Mouse (Mus musculus): ENCODE data around the gene Urb2. TPM values are rescaled to one million over a fixed set of nuclear protein-coding genes. Genes with fewer than 3 reads are reported as not detected.

Urb2 gene
- polyA plus RNA-seq, 1 experiment from 2014 or later = 11.0 TPM

DNA sequence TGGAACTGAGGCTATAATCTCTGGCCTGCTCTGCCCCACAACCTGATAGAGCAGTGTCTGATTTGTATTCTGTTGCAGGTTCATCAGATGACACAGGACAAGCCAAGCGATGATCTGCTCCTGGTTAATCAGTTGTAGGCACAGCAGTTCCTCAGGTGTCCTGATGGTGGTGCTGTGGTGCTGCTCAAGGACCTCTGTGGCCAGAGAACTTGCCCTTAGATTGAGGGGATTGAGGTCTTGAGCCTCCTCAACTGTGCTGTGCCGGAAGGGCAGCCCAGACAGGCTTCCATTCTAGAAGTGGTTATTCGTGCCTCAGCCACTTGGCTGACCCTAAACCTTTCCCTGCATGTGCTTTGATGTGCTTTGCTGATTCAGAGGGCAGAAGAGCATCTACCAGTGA, 30.8 kb downstream of the Urb2 start:
- no peak overlapping the region for H3K9ac ChIP-seq (ENCODE audit: low read depth, low read length)
- H3K4me3 ChIP-seq (ENCODE audit: low read depth, low read length) = no peak overlapping the region
- H3K36me3 ChIP-seq (ENCODE audit: control insufficient read depth, insufficient read depth, low read length) = peaks cover 4% of the 10 kb centered on the region
- peak; percentile 51 for DNase-seq (ENCODE audit: low spot score)
- ATAC-seq (replicated peaks; ENCODE audit: low FRiP score) = 0 out of 2 replicates have a peak, but pooled peaks have one; percentile 41
- WGBS = 34% methylated on average over 3 of the region's 3 CpGs
- no peaks in the 10 kb centered on the region for H3K27me3 ChIP-seq (replicated peaks; ENCODE audit: control insufficient read depth, insufficient read depth, low read length)
- H3K9me3 ChIP-seq (ENCODE audit: control insufficient read depth, low read length) = no peaks in the 10 kb centered on the region
- no peak overlapping the region for H3K27ac ChIP-seq (ENCODE audit: low read depth, low read length)
- no peak overlapping the region for H3K4me2 ChIP-seq
- H3K4me1 ChIP-seq (replicated peaks; ENCODE audit: control insufficient read depth, insufficient read depth, low read length) = 0 out of 2 replicates have a peak, but pooled peaks cover 3% of the 10 kb centered on the region

DNA sequence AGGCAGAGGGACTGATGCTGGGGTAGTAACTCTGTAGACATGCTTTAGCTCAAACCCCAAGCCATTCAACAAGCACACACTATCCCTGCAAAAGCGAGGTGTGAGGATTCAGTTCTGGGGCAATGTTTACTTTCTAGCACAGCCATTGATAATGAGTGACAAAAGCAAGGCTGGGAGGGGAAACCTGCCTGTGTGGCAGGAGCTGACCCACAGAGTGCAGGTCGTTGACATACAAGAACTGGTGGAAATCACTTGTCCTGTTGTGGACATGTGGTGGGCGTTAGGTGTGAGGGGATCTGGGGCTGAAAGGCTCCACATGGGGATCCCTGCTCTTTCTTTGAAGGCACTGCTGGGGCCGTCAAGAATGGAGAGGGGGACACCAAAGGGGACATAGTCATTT, 31.3 kb downstream of the Urb2 start:
- no peak for ATAC-seq (replicated peaks; ENCODE audit: low FRiP score)
- H3K4me1 ChIP-seq (replicated peaks; ENCODE audit: control insufficient read depth, insufficient read depth, low read length) = 0 out of 2 replicates have a peak, but pooled peaks cover 3% of the 10 kb centered on the region
- no peaks in the 10 kb centered on the region for H3K27me3 ChIP-seq (replicated peaks; ENCODE audit: control insufficient read depth, insufficient read depth, low read length)
- H3K9me3 ChIP-seq (ENCODE audit: control insufficient read depth, low read length) = no peaks in the 10 kb centered on the region
- no peak overlapping the region for H3K27ac ChIP-seq (ENCODE audit: low read depth, low read length)
- H3K36me3 ChIP-seq (ENCODE audit: control insufficient read depth, insufficient read depth, low read length) = peaks cover 2% of the 10 kb centered on the region; the same call in 1 of the 2 replicates
- H3K9ac ChIP-seq (ENCODE audit: low read depth, low read length) = no peak overlapping the region
- DNase-seq (ENCODE audit: low spot score) = no peak
- no peak overlapping the region for H3K4me3 ChIP-seq (ENCODE audit: low read depth, low read length)
- 67% methylated on average over 4 of the region's 4 CpGs for WGBS
- H3K4me2 ChIP-seq = no peak overlapping the region

DNA sequence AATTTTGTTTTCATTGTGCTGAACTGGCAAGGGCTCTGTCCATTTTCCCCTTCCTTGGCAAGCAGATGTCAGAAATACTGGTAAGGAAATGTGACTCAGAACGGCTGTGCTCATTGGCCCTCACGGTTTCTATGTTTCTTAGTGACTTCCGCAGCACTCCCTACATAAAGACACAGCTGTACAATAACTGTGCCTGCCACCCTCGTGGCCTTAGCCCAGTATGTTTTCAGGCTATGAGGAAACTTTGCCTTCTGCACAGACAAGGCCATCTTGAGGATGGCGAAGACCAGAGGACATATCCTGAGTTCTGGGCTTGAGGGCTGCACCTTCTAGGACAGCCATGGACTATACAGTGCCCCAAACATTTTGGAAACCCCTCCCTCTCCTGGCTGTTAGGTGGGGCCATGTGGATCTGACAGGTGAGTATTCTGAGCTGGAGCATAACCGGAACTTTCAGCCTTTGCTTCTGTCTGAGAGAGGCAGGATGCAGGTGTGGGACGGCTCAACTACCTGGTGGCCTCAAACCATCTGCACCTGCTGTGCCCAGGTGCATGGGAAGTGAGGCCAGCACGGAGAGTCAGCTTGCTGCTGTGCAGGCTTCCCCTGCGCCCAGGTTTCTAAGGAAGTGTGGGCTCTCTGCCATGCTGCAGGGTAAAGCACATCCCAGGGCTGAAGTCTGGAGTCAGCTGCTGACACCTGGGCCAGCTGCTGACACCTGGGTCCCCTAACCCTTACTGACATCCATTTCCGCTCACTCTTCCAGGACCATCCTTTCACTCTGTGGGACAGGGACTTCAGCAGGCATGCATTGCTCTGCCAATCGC, 35.7 kb downstream of the Urb2 start:
- no peaks in the 10 kb centered on the region for H3K36me3 ChIP-seq (ENCODE audit: control insufficient read depth, insufficient read depth, low read length)
- no peak overlapping the region for H3K4me3 ChIP-seq (ENCODE audit: low read depth, low read length)
- H3K27ac ChIP-seq (ENCODE audit: low read depth, low read length) = no peak overlapping the region
- DNase-seq (ENCODE audit: low spot score) = no peak
- no peaks in the 10 kb centered on the region for H3K27me3 ChIP-seq (replicated peaks; ENCODE audit: control insufficient read depth, insufficient read depth, low read length)
- WGBS = 77% methylated on average over 11 of the region's 11 CpGs
- no peak overlapping the region for H3K4me2 ChIP-seq
- no peak for ATAC-seq (replicated peaks; ENCODE audit: low FRiP score)
- H3K9me3 ChIP-seq (ENCODE audit: control insufficient read depth, low read length) = no peaks in the 10 kb centered on the region
- H3K9ac ChIP-seq (ENCODE audit: low read depth, low read length) = no peak overlapping the region
- 0 out of 2 replicates have a peak, but pooled peaks cover 3% of the 10 kb centered on the region for H3K4me1 ChIP-seq (replicated peaks; ENCODE audit: control insufficient read depth, insufficient read depth, low read length)

DNA sequence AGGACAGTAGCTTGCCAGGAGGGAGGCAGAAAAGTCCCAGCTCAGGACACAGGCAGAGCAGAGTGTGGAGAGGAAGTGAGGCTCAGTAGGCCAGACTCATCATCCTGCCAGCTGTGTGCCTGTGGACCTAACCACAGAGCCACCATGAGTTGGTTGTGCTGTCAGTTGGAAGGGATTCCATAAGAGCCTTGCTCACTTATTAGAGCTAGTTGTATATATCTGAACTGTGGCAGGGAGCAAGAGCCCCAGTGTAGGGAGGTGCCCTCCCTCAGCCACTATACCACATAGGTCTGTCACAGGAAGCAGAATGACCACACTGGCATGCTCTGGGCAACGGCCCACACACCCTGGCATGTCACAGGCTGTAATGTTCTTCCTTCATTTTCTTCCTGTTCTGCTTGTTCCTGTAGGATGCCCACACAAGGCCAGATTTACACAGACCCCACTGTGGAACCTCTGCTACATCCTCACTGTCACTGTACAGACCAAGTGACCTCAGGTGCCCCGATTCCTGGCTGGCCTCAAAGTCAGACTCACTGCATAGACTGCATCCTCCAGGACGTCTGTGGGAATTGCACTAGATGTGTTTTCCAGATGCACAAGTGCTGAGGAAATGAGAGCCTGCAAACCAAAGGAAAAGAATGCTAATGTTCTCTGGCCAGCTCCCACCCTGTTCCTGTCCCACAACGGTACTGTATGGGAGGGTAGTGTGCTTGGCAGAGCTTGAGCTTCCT, 45.2 kb downstream of the Urb2 start:
- no peak overlapping the region for H3K4me2 ChIP-seq
- ATAC-seq (replicated peaks; ENCODE audit: low FRiP score) = no peak
- H3K4me1 ChIP-seq (replicated peaks; ENCODE audit: control insufficient read depth, insufficient read depth, low read length) = no peaks in the 10 kb centered on the region
- no peak overlapping the region for H3K9ac ChIP-seq (ENCODE audit: low read depth, low read length)
- no peak overlapping the region for H3K27ac ChIP-seq (ENCODE audit: low read depth, low read length)
- 48% methylated on average over 4 of the region's 4 CpGs for WGBS
- H3K36me3 ChIP-seq (ENCODE audit: control insufficient read depth, insufficient read depth, low read length) = no peaks in the 10 kb centered on the region
- H3K9me3 ChIP-seq (ENCODE audit: control insufficient read depth, low read length) = no peaks in the 10 kb centered on the region
- no peak overlapping the region for H3K4me3 ChIP-seq (ENCODE audit: low read depth, low read length)
- H3K27me3 ChIP-seq (replicated peaks; ENCODE audit: control insufficient read depth, insufficient read depth, low read length) = no peaks in the 10 kb centered on the region
- no peak for DNase-seq (ENCODE audit: low spot score)

DNA sequence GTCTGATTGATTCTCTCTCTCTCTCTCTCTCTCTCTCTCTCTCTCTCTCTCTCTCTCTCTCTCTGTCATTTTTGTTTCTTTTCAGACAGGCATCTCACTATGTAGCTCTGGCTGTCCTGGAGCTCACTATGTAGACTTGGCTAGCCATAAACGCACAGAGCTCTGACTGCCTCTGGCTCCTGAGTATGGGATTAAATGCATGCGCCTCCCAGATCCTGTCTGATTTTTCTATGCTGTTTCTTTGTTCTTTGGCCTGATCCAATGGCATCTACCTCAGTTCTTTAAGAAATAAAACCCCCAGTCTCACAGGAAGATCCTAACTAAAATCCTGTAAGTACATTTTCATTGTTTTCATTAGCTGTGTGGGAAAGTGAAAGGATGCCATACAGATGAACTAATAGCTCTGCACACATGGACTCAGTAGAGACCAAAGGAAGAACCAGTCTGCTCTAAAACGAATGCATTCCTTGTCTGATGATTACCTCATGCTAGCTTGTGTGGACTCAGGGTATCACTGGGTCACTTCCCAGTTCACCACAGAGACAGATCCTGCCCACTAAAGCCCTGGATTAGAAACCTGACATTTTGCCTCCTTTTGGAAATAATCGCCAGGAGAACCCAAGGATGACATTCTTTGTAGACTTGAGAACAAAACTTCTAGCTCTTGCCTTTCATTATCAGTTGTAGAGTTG, 45.9 kb downstream of the Urb2 start:
- Histone ChIP-seq H3K4me3 (ENCODE audit: low read depth, low read length) (no peak overlapping the region), H3K9me3 (ENCODE audit: control insufficient read depth, low read length) (no peaks in the 10 kb centered on the region), H3K27me3 (replicated peaks; ENCODE audit: control insufficient read depth, insufficient read depth, low read length) (no peaks in the 10 kb centered on the region), H3K36me3 (ENCODE audit: control insufficient read depth, insufficient read depth, low read length) (no peaks in the 10 kb centered on the region), H3K4me2 (no peak overlapping the region), H3K27ac (ENCODE audit: low read depth, low read length) (no peak overlapping the region), H3K4me1 (replicated peaks; ENCODE audit: control insufficient read depth, insufficient read depth, low read length) (no peaks in the 10 kb centered on the region), H3K9ac (ENCODE audit: low read depth, low read length) (no peak overlapping the region)
- DNase-seq (ENCODE audit: low spot score) = no peak
- WGBS = 72% methylated on average over 4 of the region's 4 CpGs
- ATAC-seq (replicated peaks; ENCODE audit: low FRiP score) = no peak

DNA sequence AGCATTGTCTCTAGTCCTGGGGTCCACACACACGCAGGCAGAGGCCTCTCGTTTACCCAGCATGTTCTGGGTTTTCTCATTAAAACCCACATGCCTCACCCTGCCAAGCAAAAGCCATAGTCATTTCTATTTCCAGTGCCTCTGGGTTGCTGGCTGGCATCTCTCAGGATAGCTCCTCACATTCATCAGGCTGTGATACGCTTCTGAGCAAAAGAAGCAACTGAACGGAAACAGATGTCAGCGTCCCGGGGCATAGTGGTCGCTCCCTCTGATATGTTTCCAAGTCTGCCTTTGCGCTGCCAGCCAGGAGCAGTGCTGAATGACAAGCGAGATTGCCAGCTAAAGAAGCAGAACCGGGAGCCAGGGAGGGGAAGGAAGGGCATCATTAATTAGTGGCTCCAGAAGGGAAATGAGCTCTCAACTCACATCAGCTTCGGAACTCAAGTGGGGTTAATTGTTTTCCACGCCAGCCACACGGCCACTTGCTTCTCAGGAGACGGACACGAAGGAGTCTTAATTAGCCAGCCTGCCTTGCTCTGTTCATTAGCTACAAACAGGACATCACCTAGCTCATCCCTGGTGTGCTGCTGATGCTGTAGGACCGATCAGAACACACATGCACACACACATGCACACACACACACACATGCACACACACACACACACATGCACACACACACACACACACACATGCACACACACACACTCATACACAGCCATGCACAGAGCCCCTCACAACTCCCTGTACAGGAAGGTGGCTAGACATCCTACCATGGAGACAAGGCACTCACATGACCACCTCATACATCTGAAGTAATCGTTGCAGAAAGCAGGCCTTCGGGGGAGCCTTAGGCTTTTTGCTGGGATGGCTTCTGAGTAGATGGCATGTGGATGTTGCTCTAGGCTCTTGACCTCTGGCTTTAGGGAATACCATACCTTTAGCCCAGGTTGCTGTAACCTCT, 49.3 kb downstream of the Urb2 start:
- no peak overlapping the region for H3K27ac ChIP-seq (ENCODE audit: low read depth, low read length)
- no peaks in the 10 kb centered on the region for H3K27me3 ChIP-seq (replicated peaks; ENCODE audit: control insufficient read depth, insufficient read depth, low read length)
- no peak overlapping the region for H3K9ac ChIP-seq (ENCODE audit: low read depth, low read length)
- ATAC-seq (replicated peaks; ENCODE audit: low FRiP score) (no peak), DNase-seq (ENCODE audit: low spot score) (no peak)
- H3K4me1 ChIP-seq (replicated peaks; ENCODE audit: control insufficient read depth, insufficient read depth, low read length) = no peaks in the 10 kb centered on the region
- H3K9me3 ChIP-seq (ENCODE audit: control insufficient read depth, low read length) = no peaks in the 10 kb centered on the region
- no peaks in the 10 kb centered on the region for H3K36me3 ChIP-seq (ENCODE audit: control insufficient read depth, insufficient read depth, low read length)
- H3K4me3 ChIP-seq (ENCODE audit: low read depth, low read length) = no peak overlapping the region
- no peak overlapping the region for H3K4me2 ChIP-seq
- WGBS = 53% methylated on average over 18 of the region's 18 CpGs

DNA sequence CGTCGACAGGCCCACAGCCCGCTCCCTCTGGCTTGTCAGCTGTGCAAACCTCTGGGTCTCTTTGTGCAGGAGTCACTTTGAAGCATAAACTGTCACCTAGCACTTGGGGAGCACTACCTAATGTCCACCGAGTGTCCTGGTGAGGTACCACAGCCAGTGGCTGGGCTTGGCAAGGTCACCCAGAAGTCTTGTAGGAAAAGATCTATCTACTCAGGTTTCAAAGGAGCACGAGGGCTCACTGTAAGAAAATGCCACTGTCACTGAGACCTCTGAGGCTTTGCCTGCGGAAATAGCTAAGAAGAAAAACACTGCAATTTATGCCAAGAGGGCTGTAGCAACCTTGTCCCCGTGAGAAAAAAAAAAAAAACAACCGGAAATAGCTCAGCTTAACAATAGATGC, 54.7 kb downstream of the Urb2 start:
- H3K9ac ChIP-seq (ENCODE audit: low read depth, low read length) = no peak overlapping the region
- peaks cover 11% of the 10 kb centered on the region for H3K4me1 ChIP-seq (replicated peaks; ENCODE audit: control insufficient read depth, insufficient read depth, low read length)
- no peaks in the 10 kb centered on the region; the same call in 1 of the 2 replicates for H3K27me3 ChIP-seq (replicated peaks; ENCODE audit: control insufficient read depth, insufficient read depth, low read length)
- H3K4me2 ChIP-seq = no peak overlapping the region
- no peak overlapping the region for H3K27ac ChIP-seq (ENCODE audit: low read depth, low read length)
- WGBS = 70% methylated on average over 8 of the region's 8 CpGs
- DNase-seq (ENCODE audit: low spot score) = no peak
- ATAC-seq (replicated peaks; ENCODE audit: low FRiP score) = no peak
- H3K4me3 ChIP-seq (ENCODE audit: low read depth, low read length) = no peak overlapping the region
- H3K9me3 ChIP-seq (ENCODE audit: control insufficient read depth, low read length) = no peaks in the 10 kb centered on the region
- no peaks in the 10 kb centered on the region for H3K36me3 ChIP-seq (ENCODE audit: control insufficient read depth, insufficient read depth, low read length)

DNA sequence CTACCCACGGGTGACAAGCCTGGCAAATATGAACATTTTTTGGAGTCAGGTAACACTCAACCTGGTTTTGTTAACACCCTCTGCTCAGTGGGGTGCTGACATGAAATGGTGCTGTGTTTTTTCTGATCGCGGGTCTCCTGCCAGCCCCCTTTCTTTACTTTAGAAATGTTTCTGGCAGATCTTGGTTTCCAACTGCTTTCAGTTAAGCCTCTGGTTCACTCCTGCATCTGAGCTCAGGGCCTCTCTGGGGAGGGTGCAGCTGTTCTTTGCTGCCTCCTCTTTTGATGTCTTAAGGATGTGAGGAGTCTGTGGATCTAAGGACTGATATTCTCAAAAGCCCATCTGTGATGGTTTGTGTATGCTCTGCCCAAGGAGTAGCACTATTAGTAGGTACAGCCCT, 55.1 kb downstream of the Urb2 start:
- Histone ChIP-seq H3K27ac (ENCODE audit: low read depth, low read length) (no peak overlapping the region), H3K36me3 (ENCODE audit: control insufficient read depth, insufficient read depth, low read length) (no peaks in the 10 kb centered on the region), H3K4me1 (replicated peaks; ENCODE audit: control insufficient read depth, insufficient read depth, low read length) (peaks cover 11% of the 10 kb centered on the region), H3K9me3 (ENCODE audit: control insufficient read depth, low read length) (no peaks in the 10 kb centered on the region), H3K27me3 (replicated peaks; ENCODE audit: control insufficient read depth, insufficient read depth, low read length) (no peaks in the 10 kb centered on the region; the same call in 1 of the 2 replicates), H3K9ac (ENCODE audit: low read depth, low read length) (no peak overlapping the region), H3K4me2 (no peak overlapping the region), H3K4me3 (ENCODE audit: low read depth, low read length) (no peak overlapping the region)
- 70% methylated on average over 3 of the region's 3 CpGs for WGBS
- DNase-seq (ENCODE audit: low spot score) (no peak), ATAC-seq (replicated peaks; ENCODE audit: low FRiP score) (no peak)

Measured in liver, embryonic 11.5 days (tissue).